Mouse (Mus musculus): ENCODE measurements around the gene Lypla2. TPM values are rescaled to one million over a fixed set of nuclear protein-coding genes. Genes with fewer than 3 reads are reported as not detected.

Lypla2 gene
- total RNA-seq, 1 experiment = 23.8 TPM

DNA sequence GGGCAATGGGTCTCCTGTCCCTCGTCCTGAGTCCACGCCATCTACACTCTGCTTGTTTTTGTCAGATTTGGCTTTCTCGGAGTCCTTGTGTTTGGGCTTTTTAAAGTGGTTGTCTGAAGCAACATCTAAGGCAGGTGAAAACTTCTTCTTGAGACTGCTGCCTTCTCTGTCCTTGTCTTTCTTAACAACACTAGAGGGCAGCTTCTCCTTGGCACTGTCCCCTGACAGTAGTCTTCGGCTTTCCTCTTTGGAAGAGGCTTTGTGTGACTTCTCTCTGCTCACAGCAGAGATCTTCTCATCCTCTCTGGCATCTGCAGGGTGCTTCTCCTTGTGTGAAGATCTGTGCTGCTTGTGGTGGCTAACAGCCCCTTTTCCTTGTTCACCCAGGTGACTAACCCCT, 38.2 kb upstream of the Lypla2 start:
- Histone ChIP-seq H3K9me3 (ENCODE audit: control insufficient read depth, insufficient read depth, low read depth, low read length) (no peaks in the 10 kb centered on the region), H3K4me3 (ENCODE audit: insufficient read depth in 1 of 2, low read depth in 1 of 2, low read length in 2 of 2, poor library complexity in 1 of 2, severe bottlenecking in 1 of 2) (no peak overlapping the region), H3K27ac (ENCODE audit: insufficient read depth, low read depth, low read length, poor library complexity, severe bottlenecking) (no peak overlapping the region), H3K36me3 (ENCODE audit: control insufficient read depth, insufficient read depth, low read length, poor library complexity, severe bottlenecking) (peaks cover 45% of the 10 kb centered on the region), H3K9ac (ENCODE audit: insufficient read depth, low read depth, low read length, poor library complexity, severe bottlenecking) (no peak overlapping the region), H3K4me1 (ENCODE audit: control insufficient read depth in 2 of 2, insufficient read depth in 2 of 2, low read length in 2 of 2, poor library complexity in 1 of 2) (no peaks in the 10 kb centered on the region)
- in situ Hi-C loops (cut with MboI; ENCODE audit: low sequenced_read_pairs in 2 of 2, unreplicated experiment in 2 of 2) = no loop called here
- no peak for DNase-seq (ENCODE audit: low read depth, low spot score)
- TF ChIP-seq HCFC1 (IDR thresholded peaks at IDR 0.05; ENCODE audit: borderline replicate concordance, insufficient read depth, low read length) (no peak), ZNF384 (IDR thresholded peaks at IDR 0.05; ENCODE audit: low read depth, low read length) (no peak), ZC3H11A (IDR thresholded peaks at IDR 0.05; ENCODE audit: borderline replicate concordance, low read depth, low read length) (no peak), CHD2 (IDR thresholded peaks at IDR 0.05; ENCODE audit: low read depth, low read length) (no peak), MAFK (IDR thresholded peaks at IDR 0.05; ENCODE audit: insufficient read depth, low read depth, low read length) (no peak)

DNA sequence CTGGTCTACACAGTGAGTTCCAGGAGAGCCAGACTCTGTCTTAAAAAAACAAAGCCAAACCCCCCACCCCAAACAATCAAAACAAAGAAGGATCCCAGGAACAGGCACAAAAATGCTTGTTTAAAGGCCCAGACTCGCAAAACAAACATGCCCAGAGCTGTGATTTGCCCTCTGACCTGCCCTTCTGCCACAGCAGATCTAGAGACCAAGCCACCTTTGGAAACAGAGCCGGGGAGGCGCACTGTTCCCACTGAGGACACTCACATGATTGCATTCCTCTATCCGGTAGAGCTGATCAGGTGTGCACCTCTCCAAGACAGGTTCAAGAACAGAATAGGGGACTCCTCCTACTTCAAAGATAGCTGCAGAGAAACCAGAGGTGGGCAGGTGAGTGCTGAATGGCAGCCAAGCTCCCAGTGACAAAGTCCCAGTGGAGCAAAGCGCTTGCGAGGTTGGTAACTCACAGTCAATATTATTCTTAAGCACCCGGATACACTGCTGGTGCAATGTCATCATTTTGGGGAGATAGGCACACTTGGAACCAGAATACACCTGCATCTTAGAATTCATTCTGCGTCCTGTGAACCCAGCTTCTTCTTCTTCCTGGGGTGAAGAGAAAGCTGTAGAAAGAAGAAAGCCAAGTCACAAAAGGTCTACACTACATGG, 36.5 kb upstream of the Lypla2 start:
- H3K9me3 ChIP-seq (ENCODE audit: control insufficient read depth, insufficient read depth, low read depth, low read length) = no peaks in the 10 kb centered on the region
- H3K27ac ChIP-seq (ENCODE audit: insufficient read depth, low read depth, low read length, poor library complexity, severe bottlenecking) = no peak overlapping the region
- H3K9ac ChIP-seq (ENCODE audit: insufficient read depth, low read depth, low read length, poor library complexity, severe bottlenecking) = no peak overlapping the region
- peaks cover 56% of the 10 kb centered on the region for H3K36me3 ChIP-seq (ENCODE audit: control insufficient read depth, insufficient read depth, low read length, poor library complexity, severe bottlenecking)
- no peaks in the 10 kb centered on the region for H3K4me1 ChIP-seq (ENCODE audit: control insufficient read depth in 2 of 2, insufficient read depth in 2 of 2, low read length in 2 of 2, poor library complexity in 1 of 2)
- H3K4me3 ChIP-seq (ENCODE audit: insufficient read depth in 1 of 2, low read depth in 1 of 2, low read length in 2 of 2, poor library complexity in 1 of 2, severe bottlenecking in 1 of 2) = no peak overlapping the region
- TF ChIP-seq ZNF384 (IDR thresholded peaks at IDR 0.05; ENCODE audit: low read depth, low read length) (no peak), CHD2 (IDR thresholded peaks at IDR 0.05; ENCODE audit: low read depth, low read length) (no peak), ZC3H11A (IDR thresholded peaks at IDR 0.05; ENCODE audit: borderline replicate concordance, low read depth, low read length) (no peak), MAFK (IDR thresholded peaks at IDR 0.05; ENCODE audit: insufficient read depth, low read depth, low read length) (no peak), HCFC1 (IDR thresholded peaks at IDR 0.05; ENCODE audit: borderline replicate concordance, insufficient read depth, low read length) (no peak)
- in situ Hi-C loops (cut with MboI; ENCODE audit: low sequenced_read_pairs in 2 of 2, unreplicated experiment in 2 of 2) = no loop called here
- no peak for DNase-seq (ENCODE audit: low read depth, low spot score)

- Histone ChIP-seq H3K36me3 (ENCODE audit: control insufficient read depth, insufficient read depth, low read length, poor library complexity, severe bottlenecking) (peaks cover 65% of the 10 kb centered on the region), H3K27ac (ENCODE audit: insufficient read depth, low read depth, low read length, poor library complexity, severe bottlenecking) (no peak overlapping the region), H3K9ac (ENCODE audit: insufficient read depth, low read depth, low read length, poor library complexity, severe bottlenecking) (no peak overlapping the region), H3K4me3 (ENCODE audit: insufficient read depth in 1 of 2, low read depth in 1 of 2, low read length in 2 of 2, poor library complexity in 1 of 2, severe bottlenecking in 1 of 2) (no peak overlapping the region), H3K9me3 (ENCODE audit: control insufficient read depth, insufficient read depth, low read depth, low read length) (no peaks in the 10 kb centered on the region), H3K4me1 (ENCODE audit: control insufficient read depth in 2 of 2, insufficient read depth in 2 of 2, low read length in 2 of 2, poor library complexity in 1 of 2) (no peaks in the 10 kb centered on the region)
- in situ Hi-C loops (cut with MboI; ENCODE audit: low sequenced_read_pairs in 2 of 2, unreplicated experiment in 2 of 2) = no loop called here
- TF ChIP-seq HCFC1 (IDR thresholded peaks at IDR 0.05; ENCODE audit: borderline replicate concordance, insufficient read depth, low read length) = no peak
- no peak for TF ChIP-seq MAFK (IDR thresholded peaks at IDR 0.05; ENCODE audit: insufficient read depth, low read depth, low read length)
- TF ChIP-seq ZNF384 (IDR thresholded peaks at IDR 0.05; ENCODE audit: low read depth, low read length) = no peak
- TF ChIP-seq CHD2 (IDR thresholded peaks at IDR 0.05; ENCODE audit: low read depth, low read length) = no peak
- TF ChIP-seq ZC3H11A (IDR thresholded peaks at IDR 0.05; ENCODE audit: borderline replicate concordance, low read depth, low read length) = no peak
- DNase-seq (ENCODE audit: low read depth, low spot score) = no peak
Measured at GRCm38 (mm10) chr4:136006821-136007220, 34.4 kb upstream of the Lypla2 start.

DNA sequence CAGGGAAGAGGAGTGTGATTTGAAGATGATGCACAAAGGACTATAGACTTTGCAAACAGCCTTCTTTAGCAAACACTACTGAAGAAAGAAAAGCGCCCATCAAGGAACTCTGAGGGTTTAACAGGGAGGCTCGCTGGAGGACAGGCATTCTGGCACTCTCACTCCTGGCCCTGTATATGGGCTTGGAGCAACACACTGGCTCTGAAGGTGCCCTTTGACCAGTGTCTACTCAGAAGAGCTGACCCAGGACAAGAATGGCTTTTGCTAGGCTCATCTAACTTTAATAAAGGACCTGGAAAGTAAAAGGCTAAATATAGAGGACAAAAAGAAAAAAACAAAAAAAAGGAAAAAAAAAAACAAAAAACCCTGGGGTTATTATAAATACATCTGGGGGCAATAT, 32.5 kb upstream of the Lypla2 start:
- in situ Hi-C loops (cut with MboI; ENCODE audit: low sequenced_read_pairs in 2 of 2, unreplicated experiment in 2 of 2) = no loop called here
- Histone ChIP-seq H3K36me3 (ENCODE audit: control insufficient read depth, insufficient read depth, low read length, poor library complexity, severe bottlenecking) (peaks cover 51% of the 10 kb centered on the region), H3K9me3 (ENCODE audit: control insufficient read depth, insufficient read depth, low read depth, low read length) (no peaks in the 10 kb centered on the region)

More for the DNA sequence above, 32.5 kb upstream of the Lypla2 start:
- Histone ChIP-seq H3K4me1 (ENCODE audit: control insufficient read depth in 2 of 2, insufficient read depth in 2 of 2, low read length in 2 of 2, poor library complexity in 1 of 2) (no peaks in the 10 kb centered on the region), H3K27ac (ENCODE audit: insufficient read depth, low read depth, low read length, poor library complexity, severe bottlenecking) (no peak overlapping the region), H3K9ac (ENCODE audit: insufficient read depth, low read depth, low read length, poor library complexity, severe bottlenecking) (no peak overlapping the region), H3K4me3 (ENCODE audit: insufficient read depth in 1 of 2, low read depth in 1 of 2, low read length in 2 of 2, poor library complexity in 1 of 2, severe bottlenecking in 1 of 2) (no peak overlapping the region)
- no peak for DNase-seq (ENCODE audit: low read depth, low spot score)
- TF ChIP-seq ZNF384 (IDR thresholded peaks at IDR 0.05; ENCODE audit: low read depth, low read length) (no peak), CHD2 (IDR thresholded peaks at IDR 0.05; ENCODE audit: low read depth, low read length) (no peak), MAFK (IDR thresholded peaks at IDR 0.05; ENCODE audit: insufficient read depth, low read depth, low read length) (no peak), ZC3H11A (IDR thresholded peaks at IDR 0.05; ENCODE audit: borderline replicate concordance, low read depth, low read length) (no peak), HCFC1 (IDR thresholded peaks at IDR 0.05; ENCODE audit: borderline replicate concordance, insufficient read depth, low read length) (no peak)

Data from ES-E14 (cell line).